In the genomic region with DNA sequence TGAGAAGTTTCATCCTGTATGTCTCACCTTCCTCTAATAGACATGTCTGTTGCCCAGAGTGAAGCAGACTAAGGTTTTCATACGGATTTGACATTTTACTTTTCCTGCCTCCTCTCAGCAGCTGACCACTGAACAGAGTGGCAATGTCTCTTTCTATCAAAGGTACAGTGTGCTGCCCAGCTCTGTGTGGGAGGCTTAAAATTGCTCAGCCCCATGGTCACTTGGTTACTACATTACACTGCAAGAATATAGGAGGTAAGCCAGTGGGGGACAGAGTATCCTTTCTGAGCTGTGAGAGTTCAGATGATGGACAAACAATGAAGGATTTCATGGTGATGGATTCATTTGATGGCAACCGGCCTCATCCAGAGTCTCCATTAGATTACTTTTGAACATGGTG, we compare ENCODE assay signal across 17 mouse cellular contexts.
"Had no signal": no experiment of that assay in that cellular context is flagged by ENCODE, and none has a peak within 500 bp of the region (broad histone marks: within the 10 kb centered on the region; RNA-seq: fewer than 3 reads in every experiment).

No protein-coding gene starts in this region.

- H3K4me2 ChIP-seq: limb, embryonic 12.5 days; neural tube, embryonic 13.5 days; stomach, embryonic 15.5 days had no signal

- H3K9me3 ChIP-seq: limb, embryonic 12.5 days; neural tube, embryonic 13.5 days; stomach, embryonic 15.5 days had no signal

- H3K27me3 ChIP-seq: limb, embryonic 12.5 days; neural tube, embryonic 13.5 days; stomach, embryonic 15.5 days had no signal

- ATAC-seq: lung, postnatal 0 days had no signal

- H3K9ac ChIP-seq: limb, embryonic 12.5 days; liver, embryonic 14.5 days; neural tube, embryonic 13.5 days; stomach, embryonic 15.5 days had no signal

- H3K27ac ChIP-seq: kidney, postnatal 0 days; limb, embryonic 12.5 days; liver, embryonic 14.5 days; neural tube, embryonic 13.5 days; stomach, embryonic 15.5 days had no signal

- DNase-seq: kidney, adult 11 months; kidney, adult 9 months; kidney, postnatal 36 days; layer of hippocampus, adult 9-11 months; layer of hippocampus, postnatal 36 days; lung, adult 18-20 months; lung, postnatal 36 days; retina, postnatal 1 day; right cerebral cortex, postnatal 14 days; thymus, adult 18-20 months; thymus, postnatal 14 days had no signal

- H3K4me3 ChIP-seq: limb, embryonic 12.5 days; neural tube, embryonic 13.5 days; stomach, embryonic 15.5 days had no signal

- H3K4me1 ChIP-seq: limb, embryonic 12.5 days; stomach, embryonic 15.5 days had no signal

- H3K36me3 ChIP-seq: limb, embryonic 12.5 days; neural tube, embryonic 13.5 days; stomach, embryonic 15.5 days had no signal
